Mouse (Mus musculus) myocyte (in vitro differentiated cells): ENCODE data around the gene Aldh2. TPM values are rescaled to one million over a fixed set of nuclear protein-coding genes. Genes with fewer than 3 reads are reported as not detected.

Experiments
- H3K27me3 ChIP-seq: one replicate; pipeline ENCODE4 v1.6.1; 2011; ENCODE audit not compliant: control insufficient read depth, insufficient read depth, insufficient read length
- H3K36me3 ChIP-seq: one replicate; pipeline ENCODE4 v1.6.1; 2011; ENCODE audit not compliant: control insufficient read depth, insufficient read depth
- H3K4me2 ChIP-seq: one replicate; pipeline ENCODE4 v1.6.1; 2011; ENCODE audit warnings: low read depth, control low read depth
- H3K4me3 ChIP-seq: one replicate; pipeline ENCODE4 v1.5.1; 2011; ENCODE audit warnings: mild to moderate bottlenecking, control low read depth, moderate library complexity
- H3K79me2 ChIP-seq: one replicate; pipeline ENCODE4 v1.6.1; 2011; ENCODE audit not compliant: control insufficient read depth, insufficient read depth
- H3ac ChIP-seq: one replicate; pipeline ENCODE4 v1.6.1; 2011; ENCODE audit not compliant: control insufficient read depth, insufficient read length
- CEBPB ChIP-seq: IDR thresholded peaks from 2 replicates; pipeline ENCODE4 v1.6.1; 2011; ENCODE audit warnings: mild to moderate bottlenecking, moderate library complexity; ENCODE audit not compliant: poor library complexity, insufficient read depth, severe bottlenecking
- E2F4 ChIP-seq: IDR thresholded peaks from one replicate; pipeline ENCODE4 v1.6.1; 2011; ENCODE audit warnings: mild to moderate bottlenecking, control low read depth, moderate library complexity; ENCODE audit not compliant: insufficient read depth
- MAX ChIP-seq: IDR thresholded peaks from one replicate; pipeline ENCODE4 v1.6.1; 2011; ENCODE audit warnings: low read depth, mild to moderate bottlenecking, control low read depth
- MYOD1 ChIP-seq, 3 experiments: IDR thresholded peaks; one replicate each; pipeline ENCODE4 v1.6.1; 2011; ENCODE audit warnings: control low read depth in 2 of 3, low read depth in 2 of 3, mild to moderate bottlenecking in 2 of 3, moderate library complexity in 1 of 3; ENCODE audit not compliant: insufficient read length in 2 of 3, control insufficient read depth in 1 of 3
- MYOG ChIP-seq, 3 experiments: IDR thresholded peaks; one replicate each; pipeline ENCODE4 v1.6.1; 2011; ENCODE audit warnings: control low read depth in 2 of 3, low read depth in 2 of 3, mild to moderate bottlenecking in 2 of 3; ENCODE audit not compliant: insufficient read length in 2 of 3, control insufficient read depth in 1 of 3, insufficient read depth in 1 of 3
- POLR2A ChIP-seq: IDR thresholded peaks from one replicate; pipeline ENCODE4 v1.6.1; 2011; ENCODE audit warnings: low read depth, mild to moderate bottlenecking, control low read depth, moderate library complexity; ENCODE audit not compliant: insufficient read length
- POLR2AphosphoS2 ChIP-seq: IDR thresholded peaks from one replicate; pipeline ENCODE4 v1.6.1; 2011; ENCODE audit warnings: low read depth, control low read depth; ENCODE audit not compliant: insufficient read length
- REST ChIP-seq: IDR thresholded peaks from one replicate; pipeline ENCODE4 v1.6.1; 2011; ENCODE audit warnings: mild to moderate bottlenecking, control low read depth, moderate library complexity; ENCODE audit not compliant: insufficient read depth, insufficient read length
- SRF ChIP-seq: IDR thresholded peaks from one replicate; pipeline ENCODE4 v1.6.1; 2011; ENCODE audit warnings: low read depth; ENCODE audit not compliant: control insufficient read depth, insufficient read length
- TCF12 ChIP-seq: IDR thresholded peaks from one replicate; pipeline ENCODE4 v1.6.1; 2011; ENCODE audit warnings: mild to moderate bottlenecking, control low read depth; ENCODE audit not compliant: poor library complexity, insufficient read depth, severe bottlenecking
- TCF3 ChIP-seq: IDR thresholded peaks from one replicate; pipeline ENCODE4 v1.6.1; 2011; ENCODE audit warnings: low read depth, control low read depth; ENCODE audit not compliant: insufficient read length
- USF1 ChIP-seq: IDR thresholded peaks from one replicate; pipeline ENCODE4 v1.6.1; 2011; ENCODE audit warnings: low read depth, mild to moderate bottlenecking, control low read depth, moderate library complexity
- polyA plus RNA-seq: library from polyadenylated mRNA; unstranded; fragments of >200 nt; fragmentation: generic; extraction: Trizol; gene quantifications from one replicate; pipeline ENCODE4 v1.2.1, GENCODE M21; 2012; ENCODE audit warnings: missing spikeins

Aldh2 gene
- polyA plus RNA-seq, 1 experiment: 210 TPM

DNA sequence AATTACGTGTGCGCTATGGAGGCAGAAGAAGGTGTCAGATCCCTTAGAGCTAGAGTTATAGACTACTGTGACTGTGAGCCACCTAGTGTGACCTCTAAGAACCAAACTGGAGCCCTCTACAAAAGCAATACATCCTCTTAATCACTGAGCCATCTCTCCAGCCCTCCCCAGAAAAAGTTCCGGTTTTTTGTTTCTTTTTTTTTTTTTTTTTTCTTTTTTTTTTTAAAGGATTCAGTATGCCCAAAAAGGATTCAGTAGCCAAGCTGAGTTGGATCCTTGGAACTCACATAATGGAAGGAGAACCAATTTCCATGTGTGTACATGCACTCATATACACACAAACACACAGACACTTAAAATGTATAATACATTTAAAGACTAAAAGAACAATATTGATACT is 50.3 kb downstream of the Aldh2 start:
- Histone ChIP-seq H3ac (no peak overlapping the region), H3K4me3 (no peak overlapping the region), H3K4me2 (peak overlapping the region; percentile 84), H3K36me3 (no peaks in the 10 kb centered on the region), H3K79me2 (peaks cover 64% of the 10 kb centered on the region), H3K27me3 (no peaks in the 10 kb centered on the region)
- TF ChIP-seq REST: no peak
- no peak for TF ChIP-seq POLR2AphosphoS2
- TF ChIP-seq USF1: no peak
- no peak for TF ChIP-seq POLR2A
- no peak for TF ChIP-seq MAX
- no peak for TF ChIP-seq TCF12
- no peak for TF ChIP-seq MYOG (IDR thresholded peaks at IDR 0.05; ENCODE audit: control insufficient read depth in 1 of 3, insufficient read depth in 1 of 3, insufficient read length in 2 of 3, low read depth in 2 of 3)
- no peak for TF ChIP-seq TCF3
- TF ChIP-seq MYOD1 (IDR thresholded peaks at IDR 0.05; ENCODE audit: control insufficient read depth in 1 of 3, insufficient read length in 2 of 3, low read depth in 2 of 3): no peak
- TF ChIP-seq SRF: no peak
- no peak for TF ChIP-seq CEBPB
- TF ChIP-seq E2F4: no peak

- Histone ChIP-seq H3K36me3 (no peaks in the 10 kb centered on the region), H3K79me2 (peaks cover 78% of the 10 kb centered on the region), H3K4me3 (no peak overlapping the region), H3ac (no peak overlapping the region), H3K4me2 (no peak overlapping the region), H3K27me3 (no peaks in the 10 kb centered on the region)
- TF ChIP-seq POLR2AphosphoS2: no peak
These were observed 52.4 kb downstream of the Aldh2 start for GRCm38 (mm10) chr5:121541235-121541634.

GRCm38 (mm10) chr5:121540066-121540465 is 53.6 kb downstream of the Aldh2 start:
- TF ChIP-seq MAX: no peak
- no peak for TF ChIP-seq CEBPB
- TF ChIP-seq TCF3: no peak
- TF ChIP-seq SRF: no peak
- TF ChIP-seq REST: no peak
- no peak for TF ChIP-seq E2F4
- TF ChIP-seq MYOD1 (IDR thresholded peaks at IDR 0.05; ENCODE audit: control insufficient read depth in 1 of 3, insufficient read length in 2 of 3, low read depth in 2 of 3): no peak
- no peak for TF ChIP-seq POLR2AphosphoS2
- Histone ChIP-seq H3K36me3 (peaks cover 6% of the 10 kb centered on the region), H3K79me2 (peaks cover 78% of the 10 kb centered on the region), H3ac (no peak overlapping the region), H3K4me3 (no peak overlapping the region), H3K4me2 (no peak overlapping the region), H3K27me3 (no peaks in the 10 kb centered on the region)

DNA sequence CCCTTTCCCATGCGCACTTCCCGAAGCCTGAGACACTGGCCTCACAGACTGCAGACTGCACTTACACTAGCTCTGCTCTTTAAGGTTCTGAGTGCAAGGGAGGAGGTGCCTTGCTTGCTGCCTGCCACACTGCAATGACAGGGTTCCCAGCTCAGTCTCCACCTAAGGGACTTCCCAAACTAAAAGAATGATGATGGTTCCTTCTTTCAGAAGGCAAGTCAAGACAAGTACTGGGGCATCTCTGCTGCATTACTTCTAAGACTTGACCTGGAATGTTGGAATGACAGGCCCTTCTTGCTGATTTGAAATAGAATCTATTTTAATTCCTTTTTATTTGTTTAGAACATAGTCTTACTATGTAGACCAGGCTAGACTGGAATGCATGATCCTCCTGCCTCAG is 56.0 kb downstream of the Aldh2 start:
- H3ac ChIP-seq: no peak overlapping the region
- no peaks in the 10 kb centered on the region for H3K27me3 ChIP-seq
- TF ChIP-seq REST (no peak), MYOG (IDR thresholded peaks at IDR 0.05; ENCODE audit: control insufficient read depth in 1 of 3, insufficient read depth in 1 of 3, insufficient read length in 2 of 3, low read depth in 2 of 3) (no peak), SRF (no peak), POLR2AphosphoS2 (no peak), E2F4 (no peak), MYOD1 (IDR thresholded peaks at IDR 0.05; ENCODE audit: control insufficient read depth in 1 of 3, insufficient read length in 2 of 3, low read depth in 2 of 3) (no peak), CEBPB (no peak), POLR2A (no peak), TCF3 (no peak), TCF12 (no peak), USF1 (no peak), MAX (no peak)
- H3K79me2 ChIP-seq: peaks cover 53% of the 10 kb centered on the region
- H3K4me3 ChIP-seq: no peak overlapping the region
- peaks cover 12% of the 10 kb centered on the region for H3K36me3 ChIP-seq
- no peak overlapping the region for H3K4me2 ChIP-seq

- Histone ChIP-seq H3K27me3 (no peaks in the 10 kb centered on the region), H3K79me2 (peaks cover 47% of the 10 kb centered on the region), H3K4me2 (no peak overlapping the region), H3K4me3 (no peak overlapping the region), H3ac (no peak overlapping the region), H3K36me3 (peaks cover 12% of the 10 kb centered on the region)
- no peak for TF ChIP-seq TCF3
- no peak for TF ChIP-seq MYOD1 (IDR thresholded peaks at IDR 0.05; ENCODE audit: control insufficient read depth in 1 of 3, insufficient read length in 2 of 3, low read depth in 2 of 3)
- TF ChIP-seq USF1: no peak
- no peak for TF ChIP-seq MAX
These were observed 56.6 kb downstream of the Aldh2 start for GRCm38 (mm10) chr5:121536921-121537555.
